21 mouse cellular contexts compared by ENCODE assay signal in genomic region chr2:166584491-166584890, GRCm38 (mm10).
DNase-seq lines count a peak whose midpoint lies in the region; ATAC-seq and TF ChIP-seq lines count a peak whose summit lies in the region.
"Had no signal": no experiment of that assay in that cellular context is flagged by ENCODE, and none has a peak within 500 bp of the region (broad histone marks: within the 10 kb centered on the region; RNA-seq: fewer than 3 reads in every experiment).

No protein-coding gene starts in this region.

- H3K36me3 ChIP-seq in kidney, embryonic 14.5 days (ENCODE audit: control insufficient read depth, insufficient read depth, low read length), result peaks cover 13% of the 10 kb centered on the region; the same call in 1 of the 2 replicates
- peaks cover 18% of the 10 kb centered on the region for H3K36me3 ChIP-seq in midbrain, postnatal 0 days (ENCODE audit: insufficient read depth, low read length)
- H3K36me3 ChIP-seq in midbrain, embryonic 15.5 days (replicated peaks), result peaks cover 9% of the 10 kb centered on the region; the same call in 1 of the 2 replicates
- H3K36me3 ChIP-seq in stomach, postnatal 0 days (ENCODE audit: control insufficient read depth, insufficient read depth, low read length), result no peaks in the 10 kb centered on the region; the same call in 1 of the 2 replicates
- H3K36me3 ChIP-seq: G1E had no signal

- TF ChIP-seq EP300 in stomach, postnatal 0 days (optimal IDR thresholded peaks at IDR 0.05), result no peak

- no peaks in the 10 kb centered on the region for H3K27me3 ChIP-seq in kidney, embryonic 14.5 days (ENCODE audit: control insufficient read depth, insufficient read depth, low read length)
- H3K27me3 ChIP-seq in midbrain, postnatal 0 days (ENCODE audit: insufficient read depth, low read length), result no peaks in the 10 kb centered on the region
- no peaks in the 10 kb centered on the region for H3K27me3 ChIP-seq in midbrain, embryonic 15.5 days (replicated peaks)
- no peaks in the 10 kb centered on the region for H3K27me3 ChIP-seq in stomach, postnatal 0 days (ENCODE audit: control insufficient read depth, insufficient read depth, low read length)
- H3K27me3 ChIP-seq: hindbrain, embryonic 15.5 days; liver, embryonic 13.5 days; neural tube, embryonic 12.5 days had no signal

- no peak overlapping the region for H3K9ac ChIP-seq in kidney, embryonic 14.5 days (ENCODE audit: low read depth, low read length)
- H3K9ac ChIP-seq in midbrain, postnatal 0 days (replicated peaks; ENCODE audit: low read length, poor library complexity, severe bottlenecking), result no peak overlapping the region
- no peak overlapping the region for H3K9ac ChIP-seq in midbrain, embryonic 15.5 days
- H3K9ac ChIP-seq in stomach, postnatal 0 days (ENCODE audit: low read length), result no peak overlapping the region
- H3K9ac ChIP-seq: hindbrain, embryonic 15.5 days; liver, embryonic 13.5 days; neural tube, embryonic 12.5 days had no signal

- no peak overlapping the region for H3K4me2 ChIP-seq in kidney, embryonic 14.5 days (replicated peaks; ENCODE audit: low read depth, low read length)
- H3K4me2 ChIP-seq in midbrain, postnatal 0 days (ENCODE audit: low read depth, low read length, poor library complexity, severe bottlenecking), result no peak overlapping the region
- H3K4me2 ChIP-seq in midbrain, embryonic 15.5 days, result no peak overlapping the region
- H3K4me2 ChIP-seq in stomach, postnatal 0 days (replicated peaks; ENCODE audit: low read depth), result no peak overlapping the region
- H3K4me2 ChIP-seq: hindbrain, embryonic 15.5 days; liver, embryonic 13.5 days; neural tube, embryonic 12.5 days had no signal

- TF ChIP-seq CTCF in gastrocnemius, adult 2 months (IDR thresholded peaks at IDR 0.05), result peak; percentile 42
- peak; percentile 44 for TF ChIP-seq CTCF in midbrain, postnatal 0 days (IDR thresholded peaks at IDR 0.05)
- peak; percentile 63 for TF ChIP-seq CTCF in stomach, postnatal 0 days (IDR thresholded peaks at IDR 0.05; ENCODE audit: low read depth)

- WGBS in kidney, embryonic 14.5 days, result 84% methylated on average over 3 of the region's 3 CpGs
- 94% methylated on average over 3 of the region's 3 CpGs for WGBS in midbrain, postnatal 0 days
- WGBS in midbrain, embryonic 15.5 days, result 87% methylated on average over 3 of the region's 3 CpGs
- 80% methylated on average over 3 of the region's 3 CpGs for WGBS in stomach, postnatal 0 days

- no peak for ATAC-seq in kidney, embryonic 14.5 days (ENCODE audit: low FRiP score, low TSS enrichment)
- no peak for ATAC-seq in midbrain, postnatal 0 days (ENCODE audit: low FRiP score)
- ATAC-seq in midbrain, embryonic 15.5 days (replicated peaks), result no peak
- peak; percentile 39; the same call in 1 of the 2 replicates for ATAC-seq in stomach, postnatal 0 days (ENCODE audit: low FRiP score, low TSS enrichment)
- ATAC-seq: midbrain, embryonic 16.5 days had no signal

- H3K9me3 ChIP-seq in kidney, embryonic 14.5 days (ENCODE audit: control insufficient read depth, low read length), result no peaks in the 10 kb centered on the region
- H3K9me3 ChIP-seq in midbrain, postnatal 0 days (ENCODE audit: low read length), result no peaks in the 10 kb centered on the region
- no peaks in the 10 kb centered on the region for H3K9me3 ChIP-seq in midbrain, embryonic 15.5 days
- no peaks in the 10 kb centered on the region for H3K9me3 ChIP-seq in stomach, postnatal 0 days (ENCODE audit: control insufficient read depth, low read length)
- H3K9me3 ChIP-seq: forebrain, embryonic 10.5 days; hindbrain, embryonic 15.5 days; liver, embryonic 13.5 days; neural tube, embryonic 12.5 days had no signal

- intact Hi-C loops in gastrocnemius, adult 2 months (cut with DNase I), result no loop called here

- no peak overlapping the region for H3K27ac ChIP-seq in gastrocnemius, adult 2 months
- H3K27ac ChIP-seq in kidney, embryonic 14.5 days (ENCODE audit: low read depth, low read length), result no peak overlapping the region
- H3K27ac ChIP-seq in midbrain, postnatal 0 days (ENCODE audit: low read depth, low read length), result no peak overlapping the region
- H3K27ac ChIP-seq in midbrain, embryonic 15.5 days, result no peak overlapping the region
- H3K27ac ChIP-seq in stomach, postnatal 0 days (replicated peaks), result no peak overlapping the region
- H3K27ac ChIP-seq: forebrain, embryonic 10.5 days; hindbrain, embryonic 15.5 days; liver, embryonic 13.5 days; neural tube, embryonic 12.5 days had no signal

- DNase-seq in gastrocnemius, adult 2 months, result no peak
- no peak for DNase-seq in gastrocnemius, postnatal 10 days
- peak; percentile 45 for DNase-seq in kidney, postnatal 14 days
- DNase-seq in midbrain, postnatal 0 days (ENCODE audit: low spot score), result no peak
- no peak for DNase-seq in stomach, postnatal 0 days (ENCODE audit: low spot score)
- no peak for DNase-seq in gastrocnemius, adult 18-20 months (ENCODE audit: low spot score)
- DNase-seq: B cell, adult 2 months; cerebellum, adult 2 months; kidney, postnatal 10 days; left cerebral cortex, postnatal 4 days; liver, embryonic 13.5 days; lung, postnatal 36 days; right cerebral cortex, postnatal 4 days; thymus, adult 2 months had no signal

- H3K4me3 ChIP-seq in gastrocnemius, adult 2 months, result no peak overlapping the region
- no peak overlapping the region for H3K4me3 ChIP-seq in kidney, embryonic 14.5 days (ENCODE audit: low read length)
- no peak overlapping the region for H3K4me3 ChIP-seq in midbrain, postnatal 0 days (ENCODE audit: low read depth, low read length)
- no peak overlapping the region for H3K4me3 ChIP-seq in midbrain, embryonic 15.5 days
- no peak overlapping the region for H3K4me3 ChIP-seq in stomach, postnatal 0 days (ENCODE audit: low read depth, low read length)
- H3K4me3 ChIP-seq: forebrain, embryonic 10.5 days; hindbrain, embryonic 15.5 days; liver, embryonic 13.5 days; neural tube, embryonic 12.5 days had no signal

- H3K4me1 ChIP-seq in kidney, embryonic 14.5 days (ENCODE audit: control insufficient read depth, insufficient read depth, low read length), result no peaks in the 10 kb centered on the region
- H3K4me1 ChIP-seq in midbrain, postnatal 0 days (ENCODE audit: insufficient read depth, low read length), result no peaks in the 10 kb centered on the region
- no peaks in the 10 kb centered on the region for H3K4me1 ChIP-seq in midbrain, embryonic 15.5 days
- H3K4me1 ChIP-seq in stomach, postnatal 0 days (replicated peaks; ENCODE audit: control insufficient read depth, insufficient read depth), result no peaks in the 10 kb centered on the region
- H3K4me1 ChIP-seq: forebrain, embryonic 10.5 days; hindbrain, embryonic 15.5 days; liver, embryonic 13.5 days; neural tube, embryonic 12.5 days had no signal
